Mouse (Mus musculus) spleen, adult 2 months (tissue): ENCODE measurements at regions not wholly inside any gene's neighbourhood (a gene's known extent, or its start where the extent isn't known, plus 50 kb on each side); places are given as distances from the start of the nearest gene placed in this dataset.

Experiments used
- CTCF ChIP-seq: fragments of 200-500 bp; IDR thresholded peaks from 2 replicates; pipeline ENCODE4 v1.5.1; 2011; ENCODE audit warnings: mild to moderate bottlenecking, inconsistent platforms; ENCODE audit not compliant: insufficient read depth, insufficient read length, insufficient replicate concordance; ENCODE audit errors: extremely low read depth
- POLR2A ChIP-seq: fragments of 200-500 bp; IDR thresholded peaks from 2 replicates; pipeline ENCODE4 v1.6.1; 2011; ENCODE audit warnings: low read depth, low read length, inconsistent platforms

DNA sequence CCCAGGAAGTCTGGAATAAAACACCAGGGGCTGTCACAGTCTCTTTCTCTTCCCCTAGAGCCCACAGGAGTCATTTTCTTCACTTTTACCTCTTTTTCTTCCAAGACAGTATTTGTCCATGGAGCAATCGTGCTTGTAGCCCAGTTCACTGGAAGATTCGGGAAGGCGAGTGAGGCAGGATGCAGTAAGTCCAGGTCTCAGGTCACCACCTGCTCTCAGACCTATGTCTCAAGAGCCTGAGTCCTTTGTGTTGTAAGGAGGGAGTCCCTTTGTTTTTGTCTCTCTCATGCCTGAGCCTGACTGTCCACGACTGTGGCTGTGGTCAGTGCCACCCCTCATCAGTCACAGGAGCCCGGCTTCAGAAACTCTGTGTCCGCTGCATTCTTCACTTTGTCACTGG lies 140.9 kb downstream of the Sh3bp4 start:
- no peak for TF ChIP-seq POLR2A
- TF ChIP-seq CTCF, result no peak
